Mouse (Mus musculus): ENCODE results near the gene Gm3336. TPM values are rescaled to one million over a fixed set of nuclear protein-coding genes. Genes with fewer than 3 reads are reported as not detected.
A peak's percentile ranks its signal among the peaks of the same experiment; 100 is the strongest.

Gm3336 gene
- polyA plus RNA-seq, 1 experiment from 2014 or later, result 0.29 TPM

DNA sequence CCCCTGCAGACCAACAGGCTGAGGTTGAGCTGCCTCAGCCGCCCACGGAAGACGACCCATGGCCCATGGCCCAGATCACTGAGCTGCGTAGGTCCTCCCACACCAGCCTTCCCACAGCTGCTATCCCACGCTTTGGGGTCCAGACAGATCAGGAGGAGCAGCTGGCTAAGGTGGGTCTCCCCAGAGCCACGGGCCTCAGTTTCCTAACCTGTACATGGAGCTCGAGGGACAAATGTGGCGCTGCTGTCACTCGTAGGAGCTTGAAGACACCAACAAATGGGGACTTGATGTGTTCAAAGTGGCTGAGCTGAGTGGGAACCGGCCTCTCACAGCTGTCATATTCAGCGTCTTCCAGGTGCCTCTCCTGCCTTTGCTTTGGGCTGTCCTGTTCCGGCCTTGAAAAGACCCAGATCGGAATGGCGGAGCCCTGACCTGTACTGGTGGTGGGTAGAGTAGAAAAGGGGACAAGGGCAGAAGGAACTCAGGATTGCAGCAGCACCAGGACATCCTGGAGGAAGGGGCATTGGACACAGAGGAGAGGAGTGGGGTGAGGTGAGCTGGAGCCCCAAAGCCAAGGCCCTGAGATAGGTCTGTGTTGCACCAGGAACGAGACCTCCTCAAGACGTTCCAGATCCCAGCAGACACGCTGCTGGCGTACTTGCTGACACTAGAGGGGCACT, 29.0 kb downstream of the Gm3336 start:
- DNase-seq (ENCODE audit: low spot score), result no peak

DNA sequence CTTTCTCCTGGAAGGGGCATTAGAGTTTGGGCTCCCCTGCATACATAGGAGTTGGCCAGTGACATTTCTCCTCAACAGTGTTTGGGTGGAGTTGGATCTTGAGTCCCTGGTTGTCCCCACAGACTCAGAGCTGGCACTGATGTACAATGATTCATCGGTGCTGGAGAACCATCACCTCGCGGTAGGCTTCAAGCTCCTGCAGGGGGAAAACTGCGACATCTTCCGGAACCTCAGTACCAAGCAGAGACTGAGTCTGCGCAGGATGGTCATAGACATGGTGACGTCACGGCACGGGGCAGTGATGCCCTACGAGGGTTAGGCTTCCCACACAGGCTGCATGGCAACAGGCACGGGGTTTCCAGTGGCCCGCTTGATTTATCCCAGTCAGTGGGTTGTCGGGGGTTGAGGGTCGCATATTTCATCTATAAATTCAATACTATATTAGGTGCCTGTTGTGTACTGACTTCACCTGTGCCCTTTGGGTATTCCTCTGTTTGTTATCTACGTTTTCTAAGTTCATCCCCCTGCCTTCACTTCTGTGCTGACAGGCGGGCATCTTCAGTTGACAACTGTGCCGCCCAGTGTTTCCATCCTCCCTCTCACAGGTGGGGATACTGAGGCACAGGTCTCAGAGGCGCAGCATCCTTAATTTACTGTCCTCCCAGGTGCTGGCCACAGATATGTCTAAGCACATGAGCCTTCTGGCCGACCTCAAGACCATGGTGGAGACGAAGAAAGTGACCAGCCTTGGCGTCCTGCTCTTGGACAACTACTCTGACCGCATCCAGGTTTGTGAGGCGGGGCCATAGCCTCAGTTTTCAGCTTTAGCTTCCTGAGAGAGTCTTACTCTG, 30.1 kb downstream of the Gm3336 start:
- DNase-seq (ENCODE audit: low spot score), result no peak

DNA sequence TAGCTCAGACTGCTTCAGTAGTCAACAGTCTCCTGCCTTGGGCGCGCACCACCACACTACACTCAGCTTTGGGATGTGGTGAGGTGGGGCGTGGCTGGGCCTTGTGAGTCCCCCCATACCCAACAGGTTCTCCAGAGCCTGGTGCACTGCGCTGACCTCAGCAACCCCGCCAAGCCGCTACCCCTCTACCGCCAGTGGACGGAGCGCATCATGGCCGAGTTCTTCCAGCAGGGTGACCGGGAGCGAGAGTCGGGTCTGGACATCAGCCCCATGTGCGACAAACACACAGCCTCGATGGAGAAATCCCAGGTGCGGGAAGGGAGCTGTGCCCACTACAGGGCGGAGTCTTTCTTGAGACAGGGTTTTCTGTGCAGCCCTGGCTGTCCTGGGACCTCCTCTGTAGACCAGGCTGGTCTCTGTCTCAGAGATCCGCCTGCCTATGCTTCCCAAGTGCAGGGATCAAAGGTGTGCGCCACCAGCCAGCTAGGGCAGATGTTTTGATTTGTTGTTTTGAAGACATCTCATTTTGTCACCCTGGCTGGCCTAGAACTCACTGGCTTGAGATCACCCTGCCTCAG, 30.8 kb downstream of the Gm3336 start:
- no peak for DNase-seq (ENCODE audit: low spot score)

DNA sequence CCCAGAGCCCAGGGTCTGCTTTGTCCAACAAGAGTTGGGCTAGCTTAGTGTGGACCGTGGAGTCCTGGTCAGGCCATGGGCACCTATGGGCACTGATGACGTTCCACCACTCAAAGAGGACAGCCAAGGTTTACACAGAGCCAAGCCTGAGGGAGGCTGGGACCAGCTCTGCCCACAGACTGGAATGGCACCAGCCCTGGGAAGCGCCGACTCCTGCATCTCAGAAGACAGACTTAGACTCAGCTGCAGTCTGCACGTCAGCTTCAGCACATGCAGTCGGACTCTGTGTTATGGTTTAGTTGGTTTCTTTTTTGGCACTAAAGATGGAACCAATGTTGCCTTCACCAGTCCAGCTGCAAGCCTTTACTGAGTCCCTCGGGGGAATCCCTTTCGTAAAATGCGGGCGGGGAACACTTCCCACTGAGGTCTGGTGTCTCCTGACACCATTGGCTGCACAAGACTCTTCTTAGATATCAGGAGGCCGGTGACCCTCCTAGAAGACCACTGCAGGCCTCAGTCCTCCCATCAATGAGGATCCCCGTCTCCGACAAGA, 31.9 kb downstream of the Gm3336 start:
- no peak for DNase-seq (ENCODE audit: low spot score)

DNA sequence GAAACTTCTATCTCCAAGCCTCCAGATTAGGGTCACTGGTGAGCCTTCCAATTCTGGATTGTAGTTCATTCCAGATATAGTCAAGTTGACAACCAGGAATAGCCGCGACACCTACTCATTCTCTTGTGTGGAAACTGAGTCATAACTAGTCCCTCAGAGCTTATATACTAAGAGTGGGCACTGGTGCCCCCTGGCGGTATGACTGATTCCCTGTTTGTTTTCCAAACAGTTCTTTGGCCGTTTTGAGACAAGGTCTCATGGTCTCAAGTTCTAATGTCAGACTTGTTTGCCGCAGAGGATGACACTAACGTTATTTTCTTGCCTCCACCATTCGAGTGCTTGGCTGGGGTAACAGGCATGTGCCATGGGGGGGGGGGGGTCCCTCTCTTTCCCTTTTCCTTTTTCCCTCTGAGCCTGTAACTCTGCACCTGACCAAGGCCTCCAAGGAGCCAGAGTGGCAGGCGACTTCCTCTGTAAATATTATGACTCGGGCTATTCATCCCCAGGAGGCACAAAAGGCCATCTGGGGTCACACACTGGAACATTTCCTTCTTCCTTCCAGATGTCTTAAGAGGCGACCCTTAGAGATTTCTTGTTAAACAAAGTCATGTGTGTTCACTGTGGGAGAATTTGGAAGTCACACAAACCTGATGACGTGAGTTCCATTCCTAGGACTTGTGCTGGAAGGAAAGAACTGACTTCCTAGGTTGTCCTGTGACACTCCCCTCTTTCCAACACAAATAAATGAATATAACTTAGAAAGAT, 33.8 kb downstream of the Gm3336 start:
- peak; percentile 76 for DNase-seq (ENCODE audit: low spot score)

DNA sequence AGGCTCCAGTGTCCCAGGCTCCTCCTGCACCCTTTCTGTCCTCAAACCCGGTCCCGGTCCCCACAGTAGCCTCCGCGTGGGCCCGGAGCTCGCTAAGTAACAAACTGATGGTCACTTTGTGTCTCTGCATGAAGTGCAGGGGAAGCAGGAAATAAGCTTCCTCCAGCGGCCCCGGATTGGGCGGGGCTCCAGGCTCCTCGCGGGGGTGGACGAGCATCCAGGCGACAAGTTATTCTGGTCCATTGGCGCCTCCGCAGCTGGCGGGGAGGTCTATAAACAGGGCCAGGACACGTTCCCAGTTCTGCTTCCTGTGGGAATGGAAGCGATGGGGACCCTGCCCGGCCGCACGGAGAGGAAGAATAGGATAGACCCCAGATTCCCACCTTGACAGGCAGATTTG, 34.8 kb downstream of the Gm3336 start:
- peak; percentile 58 for DNase-seq (ENCODE audit: low spot score)

DNA sequence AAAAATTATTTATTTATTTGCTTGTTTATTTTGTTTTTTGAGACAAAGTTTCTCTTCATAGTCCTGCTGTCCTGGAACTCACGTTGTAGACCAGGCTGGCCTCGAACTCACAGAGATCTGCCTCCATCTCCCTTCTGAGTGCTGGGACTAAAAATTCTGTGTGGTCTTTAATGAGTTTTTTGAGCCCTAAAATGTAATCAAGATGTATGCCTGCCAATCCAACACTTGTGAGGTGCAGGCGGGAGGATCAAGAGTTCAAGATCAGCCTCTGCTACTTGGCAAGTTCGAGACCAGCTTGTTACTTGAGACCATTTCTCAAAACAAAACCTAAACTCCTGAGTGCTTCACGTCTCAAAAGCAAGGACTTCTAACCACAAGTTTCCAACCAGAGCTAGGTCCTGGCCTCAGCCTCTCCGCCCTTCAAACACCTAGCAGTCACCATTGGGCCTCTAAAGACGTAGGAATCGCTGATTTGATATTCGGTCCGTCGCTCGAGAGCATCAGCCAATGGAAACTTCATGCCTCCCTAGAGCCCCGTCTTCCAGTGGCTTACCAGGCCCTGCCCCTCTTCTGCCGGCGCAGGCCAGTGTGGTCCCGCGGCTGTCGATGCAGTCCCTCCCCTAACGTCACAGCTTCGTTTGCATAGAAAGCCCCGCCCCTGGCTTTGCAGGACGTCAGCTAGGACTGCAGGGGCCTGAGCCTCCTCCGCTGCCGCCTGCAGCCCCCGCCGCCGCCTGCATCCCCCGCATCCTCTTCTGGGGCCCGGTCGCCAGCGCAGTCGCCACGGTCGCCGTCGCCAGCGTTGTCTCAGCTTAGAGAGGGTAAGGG, 35.9 kb downstream of the Gm3336 start, which contains the start of gene Rab3a:
TSS of gene Rab3a (plus strand) at position 637 of the 828 bp plus-strand sequence.
- DNase-seq (ENCODE audit: low spot score), result peak; percentile 96

DNA sequence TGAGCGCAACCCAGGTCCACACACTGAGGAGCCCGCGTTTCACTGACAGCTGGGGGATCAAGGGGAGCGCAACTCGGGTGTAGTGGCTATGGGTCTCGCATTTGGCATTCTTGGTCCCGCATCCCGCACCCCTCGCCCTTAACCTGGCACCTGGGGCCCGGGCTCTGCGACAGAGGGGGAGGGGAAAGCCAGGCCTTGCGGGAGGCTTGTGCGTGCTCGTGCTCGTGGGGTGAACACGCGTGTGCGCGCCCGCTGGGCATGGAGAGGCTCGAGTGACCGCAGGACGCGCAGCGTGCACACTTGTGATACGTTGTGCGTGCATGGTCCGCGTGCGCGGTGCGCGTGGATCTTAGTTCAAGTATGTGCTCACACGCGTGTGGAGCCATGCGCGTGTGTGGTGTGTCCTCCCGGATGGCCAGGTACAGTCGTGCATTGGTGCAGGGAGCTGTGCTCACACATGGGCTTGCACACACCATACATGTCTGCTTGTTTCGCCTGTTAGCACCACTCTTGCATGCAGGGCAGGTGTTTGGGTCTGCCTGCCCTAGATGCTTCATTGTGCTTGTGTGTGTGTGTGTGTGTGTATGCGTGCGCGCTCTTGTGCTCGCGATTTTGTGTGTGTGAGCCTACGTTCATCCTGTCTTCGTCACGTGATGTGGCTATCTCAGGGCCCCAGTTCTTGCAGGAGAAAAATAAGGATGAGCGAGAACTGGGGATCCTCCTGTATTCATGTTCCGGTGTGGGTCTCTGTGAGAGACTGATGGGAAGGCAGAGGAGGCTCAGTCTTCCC, 36.7 kb downstream of the Gm3336 start:
- peak; percentile 60 for DNase-seq (ENCODE audit: low spot score)

DNA sequence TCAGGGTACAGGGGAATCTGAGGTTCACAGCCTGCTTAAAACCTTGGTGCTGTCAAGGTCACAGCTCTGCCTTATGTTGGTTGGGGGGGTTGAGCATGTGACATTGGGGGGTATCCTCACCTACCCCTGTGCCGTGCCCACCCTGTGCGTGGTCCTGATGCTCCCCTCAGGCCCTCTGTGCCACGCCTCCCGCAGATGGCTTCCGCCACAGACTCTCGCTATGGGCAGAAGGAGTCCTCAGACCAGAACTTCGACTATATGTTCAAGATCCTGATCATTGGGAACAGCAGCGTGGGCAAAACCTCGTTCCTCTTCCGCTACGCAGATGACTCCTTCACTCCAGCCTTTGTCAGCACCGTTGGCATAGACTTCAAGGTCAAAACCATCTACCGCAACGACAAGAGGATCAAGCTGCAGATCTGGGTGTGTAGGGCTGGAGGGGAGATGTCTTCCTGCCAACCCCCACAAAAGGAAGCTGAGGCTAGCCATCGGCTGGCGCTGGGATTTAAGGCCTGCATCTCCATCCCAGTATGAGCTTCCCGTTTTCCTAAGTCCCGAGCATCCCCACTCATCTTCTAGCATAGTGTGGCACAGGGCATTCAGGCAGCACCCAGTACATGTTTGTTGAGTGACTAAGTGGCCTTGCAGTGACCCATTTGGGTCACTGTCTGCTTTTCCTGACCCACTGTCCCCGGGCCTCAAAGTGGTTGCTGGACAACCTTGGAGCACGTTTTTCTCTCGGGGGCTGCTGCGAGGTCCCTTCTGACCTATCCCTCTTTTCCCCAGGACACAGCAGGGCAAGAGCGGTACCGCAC, 37.5 kb downstream of the Gm3336 start:
- DNase-seq (ENCODE audit: low spot score), result no peak

DNA sequence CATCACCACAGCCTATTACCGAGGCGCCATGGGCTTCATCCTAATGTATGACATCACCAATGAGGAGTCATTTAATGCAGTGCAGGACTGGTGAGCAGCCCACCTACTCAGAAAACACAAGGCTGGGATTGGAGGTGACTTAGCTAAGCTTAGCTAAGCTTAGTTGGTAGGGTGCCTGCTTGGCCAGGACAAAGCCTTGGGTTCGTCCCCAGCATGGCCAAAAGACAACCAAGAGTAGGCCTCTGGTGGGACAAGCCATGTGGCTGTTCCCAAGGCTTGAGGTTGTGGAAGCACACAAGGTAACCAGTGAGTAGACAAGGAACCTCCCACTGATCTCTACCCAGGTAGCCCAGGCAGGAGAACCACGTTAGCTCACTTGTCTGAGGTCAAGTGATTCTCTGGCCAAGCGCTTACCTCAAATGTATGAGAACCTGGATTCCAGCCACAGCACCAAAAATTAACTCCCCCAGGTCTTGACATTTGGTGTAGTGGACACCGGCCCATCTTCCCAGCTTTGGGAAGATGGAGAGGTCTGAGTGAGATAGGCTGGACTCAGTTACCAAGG, 38.2 kb downstream of the Gm3336 start:
- no peak for DNase-seq (ENCODE audit: low spot score)

DNA sequence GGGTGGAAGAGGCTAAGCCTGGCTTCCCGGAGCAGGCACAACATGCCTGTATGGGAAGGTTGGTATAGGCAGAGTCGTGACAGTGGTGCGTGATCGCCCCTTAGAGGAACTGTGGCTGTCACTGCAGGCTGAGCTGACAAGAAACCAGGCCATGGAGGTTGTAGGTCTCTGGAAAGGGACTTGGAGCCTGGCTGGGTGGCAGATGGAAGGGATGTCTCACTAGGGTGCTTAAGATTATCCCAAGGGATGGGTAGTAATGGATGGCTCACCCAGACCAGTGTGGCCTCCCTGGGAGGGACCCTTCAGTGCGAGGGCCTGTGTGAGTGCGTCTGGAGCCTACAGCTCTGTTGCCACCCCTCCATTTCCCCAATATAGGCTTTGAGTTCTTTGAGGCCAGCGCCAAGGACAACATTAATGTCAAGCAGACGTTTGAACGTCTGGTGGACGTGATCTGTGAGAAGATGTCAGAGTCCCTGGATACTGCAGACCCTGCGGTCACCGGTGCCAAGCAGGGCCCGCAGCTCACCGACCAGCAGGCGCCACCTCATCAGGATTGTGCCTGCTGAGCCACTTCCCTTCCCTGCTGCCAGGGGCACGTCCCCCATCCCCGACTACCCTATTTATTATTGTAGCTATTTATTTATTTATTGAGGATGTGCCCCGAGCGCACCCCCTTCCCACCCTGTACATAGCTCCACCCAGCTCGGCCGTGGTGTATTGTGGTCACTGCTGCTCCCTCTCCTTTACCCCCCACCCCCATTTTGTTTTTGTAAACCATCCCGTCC, 39.4 kb downstream of the Gm3336 start:
- DNase-seq (ENCODE audit: low spot score), result no peak

DNA sequence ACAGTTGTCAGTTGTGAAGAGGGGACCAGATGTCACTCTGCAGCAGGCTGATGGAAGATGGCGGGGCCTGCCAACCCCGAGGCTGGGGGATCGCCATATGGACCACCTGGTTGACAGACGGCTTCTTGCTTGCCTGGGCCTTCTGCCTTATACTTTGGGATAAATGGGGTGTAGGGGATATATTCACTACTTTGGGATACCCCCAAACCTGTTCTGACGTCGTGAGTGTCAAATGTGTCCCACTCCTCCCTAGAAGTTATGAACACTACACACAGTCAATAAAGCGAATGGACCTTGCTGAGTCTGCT, 39.9 kb downstream of the Gm3336 start:
- DNase-seq (ENCODE audit: low spot score), result no peak

DNA sequence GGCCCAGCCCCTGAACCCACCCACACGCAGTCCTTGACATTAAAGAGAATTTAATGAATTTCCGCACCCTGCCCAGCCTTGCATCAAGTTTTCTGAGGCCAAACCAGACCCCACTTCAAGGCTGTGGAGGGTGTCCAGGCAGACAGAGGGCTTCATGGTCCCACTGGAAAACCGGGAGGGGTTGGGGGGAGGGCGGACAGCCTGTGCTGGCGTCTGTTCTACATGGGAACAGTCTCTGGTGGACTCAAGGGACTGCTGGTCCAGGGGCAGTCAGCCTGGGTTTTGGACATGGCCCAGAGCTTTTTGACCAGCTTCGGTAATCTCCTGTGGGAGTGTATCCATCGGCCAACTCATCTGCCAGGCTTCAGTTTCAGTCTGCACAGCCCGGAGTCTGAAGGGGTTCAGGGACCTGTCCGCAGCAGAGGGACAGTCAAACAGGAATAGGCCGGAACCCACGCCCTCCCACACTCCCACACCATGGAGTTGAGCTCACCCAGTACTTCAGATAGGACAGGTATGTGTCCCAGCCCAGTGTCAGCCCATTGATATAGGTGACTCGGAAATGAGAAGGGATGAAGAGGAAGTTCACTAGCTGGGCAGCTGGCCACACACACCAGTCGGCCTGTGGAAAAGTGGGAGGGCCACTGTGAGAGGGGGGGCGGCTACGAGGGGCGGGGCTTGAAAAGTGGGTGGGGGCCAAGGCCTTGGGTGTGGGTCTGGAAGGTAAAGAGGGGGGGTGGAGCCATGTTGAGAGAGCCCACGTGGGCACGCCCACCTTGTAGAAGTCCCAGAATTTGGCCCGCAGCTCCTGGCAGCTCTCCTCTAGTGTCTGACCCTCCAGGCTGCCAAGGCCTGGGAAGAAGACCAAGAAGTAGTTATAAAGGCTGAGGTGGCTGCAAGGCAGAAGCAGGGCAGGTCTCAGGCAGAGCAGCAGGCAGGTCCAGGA, 40.5 kb downstream of the Gm3336 start:
- DNase-seq (ENCODE audit: low spot score), result no peak

DNA sequence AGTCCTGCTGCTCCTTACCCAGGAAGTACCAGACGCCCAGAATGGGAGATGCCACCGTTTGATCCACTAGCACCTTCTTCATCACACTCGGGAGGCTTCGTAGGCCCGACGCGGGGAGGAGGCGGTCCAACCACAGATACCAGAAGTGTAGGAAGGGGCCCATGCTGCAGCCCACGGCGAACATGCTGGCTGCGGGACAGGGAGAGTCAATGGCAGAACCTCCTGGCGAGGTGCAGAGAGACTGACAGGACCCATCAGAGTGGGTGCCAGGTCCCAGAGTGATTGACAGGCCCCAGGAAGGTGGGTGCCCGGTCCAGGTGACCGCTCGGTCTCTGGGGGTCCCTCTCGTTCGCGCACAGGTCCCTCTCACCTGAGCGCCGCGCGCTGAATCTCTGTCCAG, 42.0 kb downstream of the Gm3336 start:
- DNase-seq (ENCODE audit: low spot score), result peak; percentile 34

DNA sequence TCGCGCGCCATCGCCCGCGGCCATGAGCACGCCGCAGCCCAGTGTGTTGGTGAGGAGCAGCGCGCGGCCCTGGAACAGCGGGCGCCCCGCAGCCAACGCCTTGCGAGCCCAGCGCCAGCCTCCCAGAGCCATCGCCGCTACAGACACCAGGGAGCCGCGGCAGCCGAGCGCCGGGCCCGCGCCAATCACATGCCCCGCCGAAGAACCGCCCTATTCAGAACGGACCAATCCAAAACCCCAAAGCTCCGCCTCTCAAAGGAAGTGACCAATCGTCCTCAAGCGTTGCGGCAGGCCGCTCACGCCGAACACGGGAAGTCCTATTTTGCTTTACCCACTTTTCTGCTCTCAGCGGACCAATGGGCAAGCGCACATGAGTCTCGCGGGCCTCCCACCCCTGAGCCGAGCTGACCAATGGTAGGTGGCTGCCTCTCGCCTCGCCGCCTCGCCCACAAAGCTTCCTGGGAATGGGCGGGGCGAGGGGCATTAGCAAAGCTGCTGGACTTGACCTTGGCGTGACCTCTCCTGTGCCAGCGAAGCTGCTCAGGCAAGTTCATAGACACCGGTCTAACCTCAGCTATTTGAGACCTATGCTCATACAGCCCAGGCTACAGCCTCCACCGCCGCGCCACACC, 42.5 kb downstream of the Gm3336 start, which contains the start of gene Mpv17l2:
TSS of gene Mpv17l2 (minus strand) at position 172 of the 632 bp plus-strand sequence.
- peak; percentile 98 for DNase-seq (ENCODE audit: low spot score)

DNA sequence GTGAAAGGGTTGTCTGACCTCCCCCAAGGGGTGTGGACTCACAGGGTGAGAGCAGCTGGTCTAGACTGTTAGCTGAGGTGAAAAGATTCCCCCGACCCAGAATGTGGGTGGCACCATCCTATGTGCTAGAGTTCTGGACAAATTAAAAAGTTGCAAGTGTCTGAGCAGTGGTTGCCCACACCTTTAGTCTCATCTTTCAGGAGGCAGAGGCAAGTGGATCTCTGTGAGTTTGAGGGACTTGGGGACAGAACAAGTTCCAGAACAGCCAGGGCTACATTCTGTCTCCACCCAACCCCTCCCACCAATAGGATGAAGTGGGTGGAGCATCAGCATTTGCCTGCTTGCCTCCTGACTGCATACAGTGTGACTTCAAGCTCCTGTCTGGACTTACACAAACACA, 43.8 kb downstream of the Gm3336 start:
- DNase-seq (ENCODE audit: low spot score), result no peak
